Mouse (Mus musculus) cerebellum, adult 2 months (tissue): Measurements from ENCODE around the gene Crip3. TPM values are rescaled to one million over a fixed set of nuclear protein-coding genes. Genes with fewer than 3 reads are reported as not detected.

Experiments used
- DNase-seq, 2 experiments: peaks; one replicate each; pipeline ENCODE4 v3.0.0; 2021
- H3K27ac ChIP-seq: fragments of 200-500 bp; 2 replicates; pipeline ENCODE4 v1.5.1; 2012; ENCODE audit warnings: low read length, control low read depth, inconsistent platforms; ENCODE audit not compliant: insufficient read depth
- H3K27me3 ChIP-seq: fragments of 200-500 bp; 2 replicates; pipeline ENCODE4 v1.6.1; 2012; ENCODE audit warnings: inconsistent platforms, mild to moderate bottlenecking, low read length, moderate library complexity; ENCODE audit not compliant: control insufficient read depth, insufficient read depth
- H3K4me1 ChIP-seq: fragments of 200-500 bp; 2 replicates; pipeline ENCODE4 v1.6.1; 2011; ENCODE audit warnings: low read length; ENCODE audit not compliant: control insufficient read depth, insufficient read depth
- H3K4me3 ChIP-seq: fragments of 200-500 bp; replicated peaks from 2 replicates; pipeline ENCODE3; 2011; ENCODE audit warnings: mild to moderate bottlenecking, low read depth, low read length, control low read depth; ENCODE audit not compliant: insufficient read depth
- CTCF ChIP-seq: fragments of 200-500 bp; IDR thresholded peaks from 2 replicates; pipeline ENCODE4 v1.5.1; 2011; ENCODE audit warnings: low read depth, mild to moderate bottlenecking, control low read depth, low read length, moderate library complexity, borderline replicate concordance; ENCODE audit not compliant: insufficient read depth
- POLR2A ChIP-seq: fragments of 200-500 bp; IDR thresholded peaks from 2 replicates; pipeline ENCODE4 v1.6.1; 2011; ENCODE audit warnings: low read length, control low read depth, borderline replicate concordance; ENCODE audit not compliant: insufficient read depth
- WGBS: fragments of 180-500 bp; shearing (Covaris S2); methylation state at CpG from one replicate; pipeline ENCODE4 v1.1.7; 2018; 5-methylcytosine and 5-hydroxymethylcytosine counted together
- polyA plus RNA-seq: library from polyadenylated mRNA; depleted of rRNA; stranded (reverse); fragments of >200 nt; gene quantifications from 2 replicates; pipeline ENCODE4 v1.2.3, GENCODE M21; 2012; rRNA removed

Gene Crip3
- polyA plus RNA-seq, 1 experiment, result 4.6 TPM

GRCm38 (mm10) chr17:46458439-46458838, 29.7 kb downstream of the Crip3 start:
- WGBS, result 57% methylated on average over 3 of the region's 3 CpGs
- Histone ChIP-seq H3K27me3 (no peaks in the 10 kb centered on the region), H3K4me3 (no peak overlapping the region), H3K27ac (no peak overlapping the region), H3K4me1 (peaks cover 10% of the 10 kb centered on the region; the same call in 1 of the 2 replicates)
- DNase-seq, result no peak
- TF ChIP-seq POLR2A, result no peak
- no peak for TF ChIP-seq CTCF

GRCm38 (mm10) chr17:46460673-46461072, 31.9 kb downstream of the Crip3 start:
- peaks cover 11% of the 10 kb centered on the region for H3K4me1 ChIP-seq
- TF ChIP-seq POLR2A (no peak), CTCF (no peak)
- 22% methylated on average over 32 of the region's 32 CpGs for WGBS
- H3K4me3 ChIP-seq, result no peak overlapping the region
- no peak for DNase-seq
- no peaks in the 10 kb centered on the region for H3K27me3 ChIP-seq
- no peak overlapping the region for H3K27ac ChIP-seq

- Histone ChIP-seq H3K4me1 (peaks cover 17% of the 10 kb centered on the region), H3K4me3 (no peak overlapping the region), H3K27ac (no peak overlapping the region), H3K27me3 (no peaks in the 10 kb centered on the region)
- 47% methylated on average over 8 of the region's 8 CpGs for WGBS
- peak; percentile 19; the same call in 1 of the 2 replicates for TF ChIP-seq CTCF
- TF ChIP-seq POLR2A, result no peak
- no peak for DNase-seq
Observed at GRCm38 (mm10) chr17:46461347-46461746, 32.6 kb downstream of the Crip3 start.

- no peak overlapping the region for H3K27ac ChIP-seq
- H3K27me3 ChIP-seq, result no peaks in the 10 kb centered on the region
- no peak for TF ChIP-seq CTCF
- TF ChIP-seq POLR2A, result no peak
- H3K4me1 ChIP-seq, result peaks cover 24% of the 10 kb centered on the region
- 41% methylated on average over 5 of the region's 5 CpGs for WGBS
- DNase-seq, result no peak
- H3K4me3 ChIP-seq, result no peak overlapping the region
Observed at GRCm38 (mm10) chr17:46462226-46462625, 33.5 kb downstream of the Crip3 start.

GRCm38 (mm10) chr17:46467830-46468229, 39.1 kb downstream of the Crip3 start:
- DNase-seq, result peak; percentile 68 to 75

GRCm38 (mm10) chr17:46476601-46477000, 47.9 kb downstream of the Crip3 start:
- H3K4me3 ChIP-seq, result no peak overlapping the region
- WGBS, result 77% methylated on average over 8 of the region's 8 CpGs
- peaks cover 5% of the 10 kb centered on the region; the same call in 1 of the 2 replicates for H3K4me1 ChIP-seq
- no peaks in the 10 kb centered on the region for H3K27me3 ChIP-seq
- DNase-seq, result no peak
- TF ChIP-seq CTCF (no peak), POLR2A (no peak)
- no peak overlapping the region for H3K27ac ChIP-seq

More at GRCm38 (mm10) chr17:46467830-46468229, 39.1 kb downstream of the Crip3 start:
- Histone ChIP-seq H3K4me3 (no peak overlapping the region), H3K4me1 (peaks cover 41% of the 10 kb centered on the region), H3K27ac (peak overlapping the region; percentile 49), H3K27me3 (no peaks in the 10 kb centered on the region)
- no peak for TF ChIP-seq CTCF
- TF ChIP-seq POLR2A, result no peak
- WGBS, result 17% methylated on average over 9 of the region's 9 CpGs

- no peaks in the 10 kb centered on the region for H3K27me3 ChIP-seq
- no peak for TF ChIP-seq CTCF
- TF ChIP-seq POLR2A, result no peak
- no peak for DNase-seq
- H3K4me3 ChIP-seq, result no peak overlapping the region
- no peak overlapping the region for H3K27ac ChIP-seq
- WGBS, result 68% methylated on average over 15 of the region's 15 CpGs
- H3K4me1 ChIP-seq, result peaks cover 5% of the 10 kb centered on the region; the same call in 1 of the 2 replicates
Observed at GRCm38 (mm10) chr17:46477286-46477685, 48.6 kb downstream of the Crip3 start.

Other genes with a start within 250 kb of the Crip3 start
- gene Polh, start 226.3 kb upstream of the Crip3 start, polyA plus RNA-seq, result 5.8 and 6.7 TPM in 2 replicates
- gene Xpo5, start 226.1 kb upstream of the Crip3 start, polyA plus RNA-seq, result 39.1 and 40.7 TPM in 2 replicates
- 62.5 and 65.2 TPM in 2 replicates for gene Polr1c, start 180.9 kb upstream of the Crip3 start, polyA plus RNA-seq
- 111 and 117 TPM in 2 replicates for gene Yipf3, start 180.8 kb upstream of the Crip3 start, polyA plus RNA-seq
- 26.8 and 28.1 TPM in 2 replicates for gene Lrrc73, start 175.4 kb upstream of the Crip3 start, polyA plus RNA-seq
- gene Tjap1, start 145.9 kb upstream of the Crip3 start, polyA plus RNA-seq, result 64.8 and 65.9 TPM in 2 replicates
- 8.8 and 9.0 TPM in 2 replicates for gene Dlk2, start 131.5 kb upstream of the Crip3 start, polyA plus RNA-seq
- 17.2 and 18.6 TPM in 2 replicates for gene Abcc10, start 100.6 kb upstream of the Crip3 start, polyA plus RNA-seq
- gene Zfp318, start 45.2 kb upstream of the Crip3 start, polyA plus RNA-seq, result 27.4 and 27.8 TPM in 2 replicates
- 0.71 and 0.72 TPM in 2 replicates for gene Slc22a7, start 9.5 kb downstream of the Crip3 start, polyA plus RNA-seq
- 46.7 and 47.4 TPM in 2 replicates for gene Ttbk1, start 58.7 kb downstream of the Crip3 start, polyA plus RNA-seq
- 5.3 and 5.6 TPM in 2 replicates for gene Dnph1, start 67.8 kb downstream of the Crip3 start, polyA plus RNA-seq
- gene Cul9, start 117.5 kb downstream of the Crip3 start, polyA plus RNA-seq, result 56.2 and 58.4 TPM in 2 replicates
- gene Srf, start 127.2 kb downstream of the Crip3 start, polyA plus RNA-seq, result 53.0 and 59.2 TPM in 2 replicates
- gene Ptk7, start 200.6 kb downstream of the Crip3 start, polyA plus RNA-seq, result 5.5 and 5.9 TPM in 2 replicates
- 28.1 and 29.8 TPM in 2 replicates for gene Klc4, start 217.1 kb downstream of the Crip3 start, polyA plus RNA-seq
- gene Mrpl2, start 217.3 kb downstream of the Crip3 start, polyA plus RNA-seq, result 67.5 and 68.2 TPM in 2 replicates
- gene Cul7, start 221.4 kb downstream of the Crip3 start, polyA plus RNA-seq, result 43.3 and 44.5 TPM in 2 replicates
- 32.3 and 33.0 TPM in 2 replicates for gene Rrp36, start 245.4 kb downstream of the Crip3 start, polyA plus RNA-seq
- 136 and 147 TPM in 2 replicates for gene Mea1, start 249.9 kb downstream of the Crip3 start, polyA plus RNA-seq